Comparison of ENCODE assay signal across 11 mouse cellular contexts in genomic region chr11:49811879-49812278, GRCm38 (mm10). TPM values are rescaled to one million over a fixed set of nuclear protein-coding genes. Genes with fewer than 3 reads are reported as not detected.
A peak's percentile ranks its signal among the peaks of the same experiment; 100 is the strongest.
DNase-seq lines count a peak whose midpoint lies in the region; ATAC-seq lines count a peak whose summit lies in the region.
"Had no signal": no experiment of that assay in that cellular context is flagged by ENCODE, and none has a peak within 500 bp of the region (broad histone marks: within the 10 kb centered on the region; RNA-seq: fewer than 3 reads in every experiment).

No protein-coding gene starts in this region.

- H3K9me3 ChIP-seq in heart, embryonic 16.5 days (replicated peaks; ENCODE audit: control insufficient read depth, low read length) = no peaks in the 10 kb centered on the region
- H3K9me3 ChIP-seq in liver, embryonic 13.5 days (replicated peaks) = no peaks in the 10 kb centered on the region
- H3K9me3 ChIP-seq: limb, embryonic 12.5 days had no signal

- H3K27ac ChIP-seq in heart, embryonic 16.5 days (ENCODE audit: low read length) = peak overlapping the region; percentile 25
- H3K27ac ChIP-seq in liver, embryonic 13.5 days = peak overlapping the region; percentile 44; the same call in 1 of the 2 replicates
- H3K27ac ChIP-seq: hindbrain, embryonic 14.5 days; limb, embryonic 12.5 days had no signal

- DNase-seq in heart, postnatal 4 days = no peak
- DNase-seq in c-Kit-positive CD71-negative TER-119-negative erythroid progenitor cells, embryonic 14.5 days (ENCODE audit: low read depth) = peak; percentile 53
- DNase-seq in liver, embryonic 13.5 days = peak; percentile 33
- DNase-seq in thymus, postnatal 14 days = peak; percentile 45
- no peak for DNase-seq in retina, embryonic 14.5 days (ENCODE audit: low spot score)
- DNase-seq in adrenal gland, adult 8-10 months = no peak
- no peak for DNase-seq in gastrocnemius, postnatal 25 days
- DNase-seq: cerebellum, adult 2 months had no signal

- H3K4me2 ChIP-seq in heart, embryonic 16.5 days (ENCODE audit: low read depth, low read length) = no peak overlapping the region
- H3K4me2 ChIP-seq in liver, embryonic 13.5 days = peak overlapping the region; percentile 23
- H3K4me2 ChIP-seq: hindbrain, embryonic 14.5 days; limb, embryonic 12.5 days had no signal

- no peak overlapping the region for H3K9ac ChIP-seq in heart, embryonic 16.5 days (ENCODE audit: low read length)
- no peak overlapping the region for H3K9ac ChIP-seq in liver, embryonic 13.5 days
- H3K9ac ChIP-seq: hindbrain, embryonic 14.5 days; limb, embryonic 12.5 days had no signal

- no peak for ATAC-seq in heart, embryonic 16.5 days (replicated peaks; ENCODE audit: extremely low read depth, insufficient read depth, low FRiP score)
- ATAC-seq in liver, embryonic 13.5 days (ENCODE audit: low read depth) = peak; percentile 19; the same call in 1 of the 2 replicates

- H3K4me1 ChIP-seq in heart, embryonic 16.5 days (ENCODE audit: control insufficient read depth, insufficient read depth, low read length) = no peaks in the 10 kb centered on the region
- peaks cover 28% of the 10 kb centered on the region for H3K4me1 ChIP-seq in liver, embryonic 13.5 days (replicated peaks)
- H3K4me1 ChIP-seq: limb, embryonic 12.5 days had no signal

- 64% methylated on average over 8 of the region's 8 CpGs for WGBS in heart, embryonic 16.5 days
- WGBS in liver, embryonic 13.5 days (ENCODE audit: insufficient replicate concordance) = 21% methylated on average over 8 of the region's 8 CpGs

- H3K4me3 ChIP-seq in heart, embryonic 16.5 days (ENCODE audit: low read length) = no peak overlapping the region
- no peak overlapping the region for H3K4me3 ChIP-seq in liver, embryonic 13.5 days (replicated peaks)
- H3K4me3 ChIP-seq: limb, embryonic 12.5 days had no signal

- H3K36me3 ChIP-seq in heart, embryonic 16.5 days (ENCODE audit: control insufficient read depth, insufficient read depth) = no peaks in the 10 kb centered on the region
- no peaks in the 10 kb centered on the region for H3K36me3 ChIP-seq in liver, embryonic 13.5 days

- H3K27me3 ChIP-seq in heart, embryonic 16.5 days (ENCODE audit: control insufficient read depth, insufficient read depth, low read length) = no peaks in the 10 kb centered on the region
- H3K27me3 ChIP-seq in liver, embryonic 13.5 days = no peaks in the 10 kb centered on the region
- H3K27me3 ChIP-seq: limb, embryonic 12.5 days had no signal

RNA-seq across cellular contexts. Expression of gene Gfpt2, which starts 17.9 kb away (rescaled TPM):
- 10.4 and 13.1 TPM in 2 replicates for polyA plus RNA-seq in heart, embryonic 16.5 days (2015; fragmentation: Nextera tagmentation; extraction: Ambion mirVana)
- total RNA-seq in heart, postnatal 4 days (2021) = 1 to 10 TPM; 9.1 to 9.3 TPM
- 1.6 and 1.8 TPM in 2 replicates for polyA plus RNA-seq in liver, embryonic 13.5 days (2015; fragmentation: Nextera tagmentation; extraction: Ambion mirVana)
- 1 to 10 TPM; 3.5 to 4.9 (median 4.4) TPM for total RNA-seq in adrenal gland, adult 8-10 months (2022)
- 1 to 10 TPM; 5.5 to 6.5 TPM for total RNA-seq in gastrocnemius, postnatal 25 days (2021)

RNA-seq across cellular contexts. Expression of gene Mapk9, which starts 34.7 kb away (rescaled TPM):
- 34.8 and 36.5 TPM in 2 replicates for polyA plus RNA-seq in heart, embryonic 16.5 days (2015; fragmentation: Nextera tagmentation; extraction: Ambion mirVana)
- 10 to 100 TPM; 51.4 to 53.6 TPM for total RNA-seq in heart, postnatal 4 days (2021)
- polyA plus RNA-seq in liver, embryonic 13.5 days (2015; fragmentation: Nextera tagmentation; extraction: Ambion mirVana) = 21.6 and 28.3 TPM in 2 replicates
- 10 to 100 TPM; 71.4 to 99.2 (median 87.3) TPM for total RNA-seq in adrenal gland, adult 8-10 months (2022)
- total RNA-seq in gastrocnemius, postnatal 25 days (2021) = 10 to 100 TPM; 40.7 to 47.1 TPM

Comparison
In these comparisons a context has a peak if more than half of its experiments do, and no peak if none do; other contexts are left out.
1. DNase-seq: peak in c-Kit-positive CD71-negative TER-119-negative erythroid progenitor cells, embryonic 14.5 days (single experiment), liver, embryonic 13.5 days (single experiment) and thymus, postnatal 14 days (single experiment); none in heart, postnatal 4 days (single experiment), retina, embryonic 14.5 days (single experiment), adrenal gland, adult 8-10 months (single experiment) and gastrocnemius, postnatal 25 days (single experiment).